Mouse (Mus musculus) ES-Bruce4 (cell line): ENCODE measurements around the gene BC034090.
"Not testable (repeated sequence)": the region's sequence is repeated elsewhere in the genome, so short reads cannot be mapped to it uniquely, and the experiment has no call there.

Experiments
- CTCF ChIP-seq: IDR thresholded peaks from one replicate; pipeline ENCODE4 v1.8.1; 2011; ENCODE audit warnings: low read depth, low read length
- POLR2A ChIP-seq: IDR thresholded peaks from one replicate; pipeline ENCODE4 v1.8.1; 2011; ENCODE audit warnings: low read length; ENCODE audit not compliant: insufficient read depth

- not testable (repeated sequence) for TF ChIP-seq POLR2A, CTCF
Observed at GRCm38 (mm10) chr1:155173644-155174016, 70.6 kb downstream of the BC034090 start.
